Mouse (Mus musculus) hindlimb bud, embryonic 11.5 days (tissue): ENCODE results near the gene Ifitm10.

Experiments used
- DNase-seq: peaks from one replicate; pipeline ENCODE4 v3.0.0-alpha.2; 2012; ENCODE audit warnings: low read depth, low spot score; ENCODE audit errors: extremely low spot score

Ifitm10 gene

GRCm38 (mm10) chr7:142391108-142391507 lies 17.6 kb upstream of the Ifitm10 start:
- DNase-seq: no peak

GRCm38 (mm10) chr7:142389961-142390650 lies 16.6 kb upstream of the Ifitm10 start:
- DNase-seq: no peak

- no peak for DNase-seq
Measured at GRCm38 (mm10) chr7:142388740-142389139, 15.2 kb upstream of the Ifitm10 start.

- no peak for DNase-seq
Measured at GRCm38 (mm10) chr7:142388198-142388597, 14.6 kb upstream of the Ifitm10 start.

- peak; percentile 78 for DNase-seq
Measured at GRCm38 (mm10) chr7:142387419-142388148, 14.0 kb upstream of the Ifitm10 start, which contains the start of gene Ctsd. Gene Ctsd (minus strand): TSS chr7:142388038.

GRCm38 (mm10) chr7:142386621-142387201 lies 13.2 kb upstream of the Ifitm10 start:
- DNase-seq: no peak

GRCm38 (mm10) chr7:142385742-142386403 lies 12.3 kb upstream of the Ifitm10 start:
- no peak for DNase-seq

GRCm38 (mm10) chr7:142384306-142384705 lies 10.8 kb upstream of the Ifitm10 start:
- no peak for DNase-seq

- DNase-seq: no peak
Measured at GRCm38 (mm10) chr7:142382567-142382966, 9.0 kb upstream of the Ifitm10 start, which contains the start of gene Gm49369. Gene Gm49369 (minus strand): TSS chr7:142382667.

GRCm38 (mm10) chr7:142381175-142381574 lies 7.6 kb upstream of the Ifitm10 start:
- DNase-seq: no peak

GRCm38 (mm10) chr7:142379186-142379585 lies 5.6 kb upstream of the Ifitm10 start:
- DNase-seq: no peak

GRCm38 (mm10) chr7:142377233-142377925 lies 3.8 kb upstream of the Ifitm10 start:
- DNase-seq: no peak

GRCm38 (mm10) chr7:142376096-142376495 lies 2.5 kb upstream of the Ifitm10 start:
- no peak for DNase-seq

- no peak for DNase-seq
Measured at GRCm38 (mm10) chr7:142375261-142375724, 1.7 kb upstream of the Ifitm10 start.

GRCm38 (mm10) chr7:142374413-142375015 lies 961 bp upstream of the Ifitm10 start:
- DNase-seq: no peak

- no peak for DNase-seq
Measured at GRCm38 (mm10) chr7:142373039-142373438, 514 bp downstream of the Ifitm10 start.

GRCm38 (mm10) chr7:142371768-142372661 lies 1.5 kb downstream of the Ifitm10 start:
- no peak for DNase-seq

- DNase-seq: no peak
Measured at GRCm38 (mm10) chr7:142371398-142371767, 2.2 kb downstream of the Ifitm10 start.

GRCm38 (mm10) chr7:142370937-142371336 lies 2.6 kb downstream of the Ifitm10 start:
- no peak for DNase-seq
